Mouse (Mus musculus) heart, embryonic 10.5 days (tissue): Measurements from ENCODE around the gene Rab9b. TPM values are rescaled to one million over a fixed set of nuclear protein-coding genes. Genes with fewer than 3 reads are reported as not detected.

Source experiments
- DNase-seq: peaks from one replicate; pipeline ENCODE4 v3.0.0-alpha.2; 2017; ENCODE audit warnings: low spot score
- H3K27ac ChIP-seq: fragments of 300-500 bp; sonication (generic); 2 replicates; pipeline ENCODE4 v1.5.1; 2016; ENCODE audit warnings: mild to moderate bottlenecking
- H3K27me3 ChIP-seq: fragments of 300-500 bp; sonication (generic); 2 replicates; pipeline ENCODE4 v1.6.1; 2016; ENCODE audit warnings: mild to moderate bottlenecking; ENCODE audit not compliant: poor library complexity, insufficient read depth, severe bottlenecking
- H3K36me3 ChIP-seq: fragments of 300-500 bp; sonication (generic); 2 replicates; pipeline ENCODE4 v1.6.1; 2016; ENCODE audit warnings: mild to moderate bottlenecking, moderate library complexity
- H3K4me1 ChIP-seq: fragments of 300-500 bp; sonication (generic); 2 replicates; pipeline ENCODE4 v1.6.1; 2016; ENCODE audit warnings: mild to moderate bottlenecking
- H3K4me3 ChIP-seq: fragments of 300-500 bp; sonication (generic); 2 replicates; pipeline ENCODE4 v1.5.1; 2016; ENCODE audit warnings: mild to moderate bottlenecking, moderate library complexity
- H3K9me3 ChIP-seq: fragments of 300-500 bp; sonication (generic); 2 replicates; pipeline ENCODE4 v1.6.1; 2016; ENCODE audit warnings: mild to moderate bottlenecking, moderate library complexity
- whole genome bisulfite sequencing: fragments of 180-500 bp; shearing (Covaris S2); methylation state at CpG from one replicate; pipeline ENCODE4 v1.1.7; 2016; 5-methylcytosine and 5-hydroxymethylcytosine counted together
- polyA plus RNA-seq: library from polyadenylated mRNA; unstranded; fragments of >200 nt; fragmentation: Nextera tagmentation; extraction: Ambion mirVana; gene quantifications from 2 replicates; pipeline ENCODE4 v1.2.1, GENCODE M21; 2016

Rab9b gene
- 0.05 and 0.20 TPM in 2 replicates for polyA plus RNA-seq

DNA sequence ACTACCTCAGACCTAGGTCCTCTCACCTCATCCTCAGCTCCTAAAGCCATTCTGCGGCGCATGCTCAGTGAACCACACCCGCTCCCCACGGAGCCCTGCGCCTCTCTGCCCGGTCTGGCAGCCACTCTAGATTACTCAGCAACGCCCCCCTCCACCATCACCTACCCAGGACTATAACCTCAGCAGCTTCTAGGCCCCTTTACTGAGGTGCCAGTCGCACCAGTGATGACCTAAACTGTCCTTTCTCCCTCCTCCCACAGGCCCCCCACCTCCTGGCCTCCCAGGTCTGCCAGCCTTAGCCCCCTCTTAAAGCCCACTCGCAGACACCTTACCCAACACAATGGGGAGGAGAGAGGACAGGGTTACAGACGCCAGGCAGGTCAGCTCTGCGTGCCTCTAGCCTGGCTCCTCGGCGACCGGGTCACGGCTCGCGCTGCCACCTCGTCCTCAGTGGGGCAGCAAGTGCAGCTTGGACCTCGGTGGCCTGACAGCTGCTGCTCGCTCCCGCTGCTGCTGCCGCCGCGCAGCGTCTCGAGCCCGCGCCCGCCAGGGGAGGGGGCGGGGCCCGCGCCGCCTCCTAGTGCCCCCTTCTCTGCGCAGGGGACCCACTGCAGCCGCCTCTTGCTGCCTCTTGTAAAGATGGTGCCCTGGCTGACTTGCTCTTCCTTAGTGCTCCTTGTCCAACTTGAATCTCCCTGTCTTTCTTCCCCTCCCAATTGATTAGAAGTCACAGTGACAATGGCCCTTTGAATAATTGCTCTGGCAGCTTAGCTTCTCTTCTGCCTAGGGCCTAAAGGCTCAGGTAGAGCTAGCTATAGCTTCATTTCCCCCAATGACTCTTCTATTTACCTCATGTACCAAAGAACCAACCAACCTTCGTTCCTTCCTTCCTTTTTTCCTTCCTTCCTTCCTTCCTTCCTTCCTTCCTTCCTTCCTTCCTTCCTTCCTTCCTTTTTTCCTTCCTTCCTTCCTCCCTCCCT is at the start of gene Rab9b:
Rab9b (minus strand) TSS at position 695 of the 980 bp plus-strand sequence.
- 15% methylated on average over 35 of the region's 36 CpGs for WGBS
- H3K9me3 ChIP-seq, result no peaks in the 10 kb centered on the region
- H3K4me3 ChIP-seq, result peak within 1 kb of the TSS; percentile 62
- no peaks in the 10 kb centered on the region for H3K36me3 ChIP-seq
- no peaks in the 10 kb centered on the region; the same call in 1 of the 2 replicates for H3K27me3 ChIP-seq
- no peaks in the 10 kb centered on the region for H3K4me1 ChIP-seq
- H3K27ac ChIP-seq, result no peak within 1 kb of the TSS
- peak; percentile 73 for DNase-seq

DNA sequence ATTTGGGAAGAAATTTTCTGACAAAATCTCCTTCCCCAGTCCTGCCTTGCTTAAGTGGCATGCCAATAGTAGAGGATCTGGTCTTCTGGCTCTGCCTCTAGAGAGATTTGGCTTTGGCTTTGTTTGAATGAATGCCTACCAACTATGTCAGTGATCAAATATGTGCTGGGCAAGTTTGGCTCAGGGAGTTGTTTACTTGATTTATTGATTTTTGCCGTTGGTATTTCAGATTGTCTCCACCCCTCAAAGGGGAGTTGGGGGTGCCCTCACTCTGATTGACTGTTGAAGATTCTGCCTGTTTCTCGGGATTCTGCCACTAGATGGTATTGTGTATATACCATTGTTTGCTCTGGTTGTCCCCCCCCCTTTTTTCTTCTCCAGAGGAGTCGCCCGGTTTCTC is 35.8 kb upstream of the Rab9b start:
- Histone ChIP-seq H3K4me1 (no peaks in the 10 kb centered on the region), H3K36me3 (no peaks in the 10 kb centered on the region), H3K9me3 (no peaks in the 10 kb centered on the region), H3K27me3 (no peaks in the 10 kb centered on the region), H3K27ac (no peak overlapping the region), H3K4me3 (no peak overlapping the region)
- 59% methylated on average over 4 of the region's 4 CpGs for WGBS
- no peak for DNase-seq

DNA sequence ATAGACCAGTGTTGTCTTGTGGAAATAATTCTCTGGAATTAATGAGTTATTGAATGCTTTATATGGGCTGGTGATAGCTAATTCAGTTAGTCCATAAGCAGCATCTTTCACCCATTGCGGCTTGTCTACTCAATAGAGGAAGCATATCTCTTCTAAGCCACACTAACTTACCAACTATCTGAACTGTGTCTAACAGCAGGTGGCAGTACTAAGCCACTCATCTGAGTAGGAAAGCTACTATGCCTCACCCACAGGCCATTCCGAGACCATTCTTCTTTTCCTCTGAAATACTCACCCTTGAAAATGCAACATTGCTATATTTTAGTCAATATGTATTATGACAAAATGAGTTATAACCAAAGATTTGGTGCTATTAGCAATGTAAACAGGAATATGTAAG is 27.2 kb upstream of the Rab9b start:
- Histone ChIP-seq H3K4me1 (no peaks in the 10 kb centered on the region), H3K9me3 (no peaks in the 10 kb centered on the region), H3K36me3 (no peaks in the 10 kb centered on the region), H3K27ac (no peak overlapping the region), H3K4me3 (no peak overlapping the region), H3K27me3 (no peaks in the 10 kb centered on the region)
- WGBS, result 69% methylated on average over 2 of the region's 2 CpGs
- DNase-seq, result no peak

DNA sequence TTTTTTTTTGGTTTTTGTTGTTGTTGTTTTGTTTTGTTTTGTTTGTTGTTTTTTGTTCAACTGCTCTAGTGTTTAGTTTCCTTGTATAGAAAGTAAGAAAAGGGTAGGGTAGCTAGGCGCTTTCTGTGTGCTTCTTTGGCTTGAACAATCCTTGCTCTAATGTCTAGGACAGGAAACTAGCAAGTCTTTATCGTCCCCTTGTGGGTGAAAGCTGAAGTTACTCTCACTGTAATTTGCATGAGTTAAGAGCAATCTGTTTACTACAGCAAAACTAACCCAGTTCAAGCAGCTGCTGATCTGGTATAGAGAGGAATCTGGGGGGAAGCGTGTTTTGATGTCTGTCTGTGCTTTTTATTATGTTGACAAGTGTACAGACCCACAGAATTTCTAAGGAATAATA is 18.3 kb downstream of the Rab9b start:
- WGBS, result 37% methylated on average over 3 of the region's 3 CpGs
- Histone ChIP-seq H3K27me3 (no peaks in the 10 kb centered on the region), H3K9me3 (no peaks in the 10 kb centered on the region), H3K4me3 (no peak overlapping the region), H3K36me3 (no peaks in the 10 kb centered on the region), H3K4me1 (no peaks in the 10 kb centered on the region), H3K27ac (no peak overlapping the region)
- no peak for DNase-seq

GRCm38 (mm10) chrX:136828610-136829009 is 39.9 kb downstream of the Rab9b start:
- Histone ChIP-seq H3K36me3 (no peaks in the 10 kb centered on the region; the same call in 1 of the 2 replicates), H3K4me1 (no peaks in the 10 kb centered on the region), H3K9me3 (no peaks in the 10 kb centered on the region), H3K4me3 (no peak overlapping the region), H3K27ac (no peak overlapping the region), H3K27me3 (no peaks in the 10 kb centered on the region)
- DNase-seq, result no peak

DNA sequence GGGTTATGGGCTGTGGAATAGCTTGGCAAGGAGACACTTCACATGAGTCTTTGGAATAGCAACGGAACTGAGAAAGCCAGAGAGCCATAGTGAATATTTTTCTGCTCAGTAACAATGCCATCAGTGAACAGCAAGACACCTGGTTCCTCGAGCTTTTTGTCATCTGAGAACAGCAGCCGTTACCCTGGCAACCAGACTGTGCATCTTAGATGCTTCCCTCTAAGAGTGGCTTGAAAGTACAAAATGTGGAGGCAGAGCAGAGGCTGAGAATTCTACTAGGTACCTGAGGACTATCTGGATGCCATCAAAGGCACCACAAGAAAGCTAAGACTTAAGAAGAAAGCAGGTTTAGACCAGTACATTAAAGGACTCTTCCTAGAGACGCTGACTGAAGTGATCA is 43.5 kb downstream of the Rab9b start:
- H3K9me3 ChIP-seq, result no peaks in the 10 kb centered on the region
- H3K4me1 ChIP-seq, result no peaks in the 10 kb centered on the region
- H3K4me3 ChIP-seq, result no peak overlapping the region
- WGBS, result 70% methylated on average over 4 of the region's 4 CpGs
- H3K36me3 ChIP-seq, result no peaks in the 10 kb centered on the region
- H3K27ac ChIP-seq, result no peak overlapping the region
- peaks cover 3% of the 10 kb centered on the region; the same call in 1 of the 2 replicates for H3K27me3 ChIP-seq
- DNase-seq, result no peak

DNA sequence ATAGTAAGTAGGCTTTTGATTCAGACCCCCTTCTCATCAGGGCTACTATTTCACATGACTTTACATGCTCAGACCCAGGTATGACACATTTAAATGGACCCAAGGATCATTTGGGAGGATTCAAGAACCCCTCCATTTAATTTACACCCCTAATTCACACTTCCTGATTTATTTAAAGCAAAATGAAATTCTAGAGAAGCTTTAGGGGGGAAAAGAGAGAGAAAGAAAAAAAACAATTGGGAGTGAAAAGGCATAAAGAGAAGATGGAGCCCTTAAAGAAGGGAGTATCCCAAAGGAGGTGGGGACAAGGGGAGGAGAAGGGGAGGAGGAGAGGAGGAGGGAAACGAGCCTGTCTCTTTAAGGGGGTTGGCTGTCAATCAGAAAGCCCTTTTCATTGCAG is 46.2 kb downstream of the Rab9b start, which contains the start of gene Plp1:
Plp1 (plus strand) TSS at position 301 of the 400 bp plus-strand sequence.
- DNase-seq, result no peak
- Histone ChIP-seq H3K9me3 (no peaks in the 10 kb centered on the region), H3K27me3 (peaks cover 3% of the 10 kb centered on the region; the same call in 1 of the 2 replicates), H3K4me1 (no peaks in the 10 kb centered on the region), H3K27ac (no peak within 1 kb of the TSS), H3K36me3 (no peaks in the 10 kb centered on the region), H3K4me3 (no peak within 1 kb of the TSS)
- WGBS, result 40% methylated on average over 1 of the region's 1 CpGs

GRCm38 (mm10) chrX:136820250-136820649 is 48.3 kb downstream of the Rab9b start:
- no peaks in the 10 kb centered on the region for H3K36me3 ChIP-seq
- H3K9me3 ChIP-seq, result no peaks in the 10 kb centered on the region
- no peak overlapping the region for H3K27ac ChIP-seq
- H3K4me3 ChIP-seq, result no peak overlapping the region
- 23% methylated on average over 1 of the region's 1 CpGs for WGBS
- no peaks in the 10 kb centered on the region for H3K4me1 ChIP-seq
- H3K27me3 ChIP-seq, result peaks cover 3% of the 10 kb centered on the region; the same call in 1 of the 2 replicates
- DNase-seq, result peak; percentile 77

- H3K9me3 ChIP-seq, result no peaks in the 10 kb centered on the region
- DNase-seq, result no peak
- no peak overlapping the region for H3K27ac ChIP-seq
- peaks cover 3% of the 10 kb centered on the region; the same call in 1 of the 2 replicates for H3K27me3 ChIP-seq
- no peaks in the 10 kb centered on the region for H3K4me1 ChIP-seq
- H3K36me3 ChIP-seq, result no peaks in the 10 kb centered on the region
- no peak overlapping the region for H3K4me3 ChIP-seq
- 87% methylated on average over 6 of the region's 6 CpGs for WGBS
Observed at GRCm38 (mm10) chrX:136819752-136820151, 48.8 kb downstream of the Rab9b start.

Other genes with a start within 250 kb of the Rab9b start
- 6.1 and 7.2 TPM in 2 replicates for gene Tceal1, start 160.8 kb downstream of the Rab9b start, polyA plus RNA-seq
- 448 and 541 TPM in 2 replicates for gene Morf4l2, start 125.1 kb downstream of the Rab9b start, polyA plus RNA-seq
- 0.15 and 0.21 TPM in 2 replicates for gene Glra4, start 88.6 kb downstream of the Rab9b start, polyA plus RNA-seq
- 2.7 and 3.2 TPM in 2 replicates for gene Plp1, start 46.1 kb downstream of the Rab9b start, polyA plus RNA-seq
- gene H2bfm, start 58.6 kb upstream of the Rab9b start, polyA plus RNA-seq, result not detected in 2 replicates
- 19.7 and 28.3 TPM in 2 replicates for gene Tmsb15b2, start 106.7 kb upstream of the Rab9b start, polyA plus RNA-seq
- 1.4 and 2.4 TPM in 2 replicates for gene Tmsb15l, start 108.1 kb upstream of the Rab9b start, polyA plus RNA-seq
- gene Tmsb15b1, start 108.1 kb upstream of the Rab9b start, polyA plus RNA-seq, result 11.8 and 13.6 TPM in 2 replicates
- 4.0 and 8.6 TPM in 2 replicates for gene Zcchc18, start 124.4 kb upstream of the Rab9b start, polyA plus RNA-seq
- 6.1 and 6.3 TPM in 2 replicates for gene Slc25a53, start 169.5 kb upstream of the Rab9b start, polyA plus RNA-seq
- 8.4 and 9.1 TPM in 2 replicates for gene Fam199x, start 180.8 kb upstream of the Rab9b start, polyA plus RNA-seq